Mouse (Mus musculus): ENCODE measurements around the gene Ldb1. TPM values are rescaled to one million over a fixed set of nuclear protein-coding genes. Genes with fewer than 3 reads are reported as not detected.

Gene Ldb1
- polyA plus RNA-seq, 1 experiment from 2014 or later, result 79.6 TPM

DNA sequence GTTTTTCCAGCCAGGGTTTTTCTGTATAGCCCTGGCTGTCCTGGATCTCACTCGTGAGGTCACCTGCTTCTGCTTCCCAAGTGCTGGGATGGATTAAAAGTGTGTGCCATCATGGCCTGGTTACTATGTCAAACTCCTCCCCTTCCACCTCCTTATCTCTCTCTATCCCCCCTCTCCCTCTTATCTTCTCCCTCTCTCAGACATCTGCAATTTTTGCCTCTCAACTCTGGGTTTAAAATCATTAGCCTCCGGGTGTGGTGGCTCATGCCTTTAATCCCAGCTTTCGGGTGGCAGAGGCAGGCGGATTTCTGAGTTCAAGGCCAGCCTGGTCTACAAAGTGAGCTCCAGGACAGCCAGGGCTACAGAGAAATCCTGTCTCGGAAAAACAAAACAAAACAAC, 29.3 kb upstream of the Ldb1 start:
- WGBS, result 96% methylated on average over 5 of the region's 5 CpGs
- ATAC-seq (ENCODE audit: low FRiP score, low TSS enrichment), result no peak
- H3K4me2 ChIP-seq (replicated peaks; ENCODE audit: low read depth, low read length), result no peak overlapping the region
- H3K36me3 ChIP-seq (ENCODE audit: control insufficient read depth, insufficient read depth, low read length), result peaks cover 59% of the 10 kb centered on the region
- H3K4me3 ChIP-seq (ENCODE audit: low read length), result no peak overlapping the region
- no peak overlapping the region for H3K27ac ChIP-seq (ENCODE audit: low read depth, low read length)
- H3K9ac ChIP-seq (ENCODE audit: low read depth, low read length), result no peak overlapping the region
- H3K4me1 ChIP-seq (ENCODE audit: control insufficient read depth, insufficient read depth, low read length), result peaks cover 12% of the 10 kb centered on the region
- H3K9me3 ChIP-seq (ENCODE audit: control insufficient read depth, low read length), result no peaks in the 10 kb centered on the region
- no peaks in the 10 kb centered on the region for H3K27me3 ChIP-seq (ENCODE audit: control insufficient read depth, insufficient read depth, low read length)

DNA sequence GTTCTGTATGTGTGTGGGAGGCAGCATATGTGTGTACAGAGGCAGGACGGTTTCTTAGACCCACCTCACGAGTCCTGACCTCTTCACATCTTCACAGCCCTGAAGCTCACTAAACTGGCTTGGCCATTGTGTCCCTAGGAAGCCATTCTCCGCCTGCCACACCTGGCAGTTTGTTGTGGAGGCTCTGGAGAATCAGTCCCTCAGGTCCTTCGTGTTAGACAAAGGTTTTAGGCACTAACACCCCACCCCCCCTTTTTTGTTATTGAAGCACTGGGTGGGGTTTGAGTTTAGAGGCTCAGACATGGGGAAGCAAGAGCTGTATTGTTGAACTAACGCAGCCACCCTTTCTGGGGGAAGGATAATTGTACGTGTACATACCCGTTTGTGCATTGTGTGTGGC, 28.3 kb upstream of the Ldb1 start:
- Histone ChIP-seq H3K4me3 (ENCODE audit: low read length) (no peak overlapping the region), H3K27ac (ENCODE audit: low read depth, low read length) (no peak overlapping the region), H3K9ac (ENCODE audit: low read depth, low read length) (no peak overlapping the region), H3K27me3 (ENCODE audit: control insufficient read depth, insufficient read depth, low read length) (no peaks in the 10 kb centered on the region), H3K9me3 (ENCODE audit: control insufficient read depth, low read length) (no peaks in the 10 kb centered on the region), H3K36me3 (ENCODE audit: control insufficient read depth, insufficient read depth, low read length) (peaks cover 57% of the 10 kb centered on the region), H3K4me1 (ENCODE audit: control insufficient read depth, insufficient read depth, low read length) (peaks cover 12% of the 10 kb centered on the region), H3K4me2 (replicated peaks; ENCODE audit: low read depth, low read length) (no peak overlapping the region)
- ATAC-seq (ENCODE audit: low FRiP score, low TSS enrichment), result no peak
- 93% methylated on average over 7 of the region's 7 CpGs for WGBS

DNA sequence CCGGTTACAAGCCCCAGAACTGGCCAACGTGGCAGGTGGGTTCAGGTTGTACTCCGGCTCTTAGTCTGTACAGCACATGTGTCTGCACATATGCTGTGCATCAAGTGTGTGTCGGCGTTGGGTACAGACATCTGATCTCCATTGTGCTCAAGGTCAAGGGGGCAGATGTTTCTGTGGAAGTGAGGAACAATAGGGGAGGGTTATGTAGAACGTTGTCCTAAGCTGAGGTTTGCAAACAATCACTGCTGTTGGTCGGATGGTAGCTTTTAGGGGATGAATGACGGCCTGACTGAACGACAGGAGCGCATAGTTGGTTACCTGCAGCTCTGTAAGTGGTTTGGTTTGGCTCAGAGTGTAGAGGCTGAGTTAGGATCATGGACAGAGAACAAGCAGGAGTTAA, 23.0 kb upstream of the Ldb1 start:
- WGBS, result 85% methylated on average over 10 of the region's 10 CpGs
- no peaks in the 10 kb centered on the region for H3K4me1 ChIP-seq (ENCODE audit: control insufficient read depth, insufficient read depth, low read length)
- no peak for ATAC-seq (ENCODE audit: low FRiP score, low TSS enrichment)
- H3K4me3 ChIP-seq (ENCODE audit: low read length), result no peak overlapping the region
- H3K4me2 ChIP-seq (replicated peaks; ENCODE audit: low read depth, low read length), result no peak overlapping the region
- H3K9me3 ChIP-seq (ENCODE audit: control insufficient read depth, low read length), result no peaks in the 10 kb centered on the region
- peaks cover 96% of the 10 kb centered on the region for H3K36me3 ChIP-seq (ENCODE audit: control insufficient read depth, insufficient read depth, low read length)
- H3K9ac ChIP-seq (ENCODE audit: low read depth, low read length), result no peak overlapping the region
- H3K27ac ChIP-seq (ENCODE audit: low read depth, low read length), result no peak overlapping the region
- no peaks in the 10 kb centered on the region for H3K27me3 ChIP-seq (ENCODE audit: control insufficient read depth, insufficient read depth, low read length)

DNA sequence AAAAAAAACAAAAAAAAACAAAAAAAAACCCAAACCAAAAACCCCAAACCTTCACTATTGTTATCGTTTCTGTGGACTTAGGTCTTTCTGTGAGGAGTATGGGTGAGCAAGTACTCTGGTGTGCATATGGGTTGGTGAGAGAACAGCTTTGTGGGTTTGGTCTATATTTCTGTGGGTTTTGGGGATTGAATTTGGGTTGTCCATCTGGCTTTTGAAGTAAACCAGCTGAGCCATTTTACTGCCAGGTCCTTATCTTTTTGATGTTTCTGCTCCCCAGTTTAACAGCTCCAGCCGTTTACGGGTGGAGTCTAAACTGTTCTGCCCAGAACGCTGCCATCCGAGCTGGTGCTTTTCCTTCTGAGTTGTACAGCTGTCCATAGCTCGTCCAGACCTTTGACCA, 15.8 kb upstream of the Ldb1 start:
- H3K36me3 ChIP-seq (ENCODE audit: control insufficient read depth, insufficient read depth, low read length), result peaks cover 51% of the 10 kb centered on the region
- WGBS, result 68% methylated on average over 6 of the region's 6 CpGs

DNA sequence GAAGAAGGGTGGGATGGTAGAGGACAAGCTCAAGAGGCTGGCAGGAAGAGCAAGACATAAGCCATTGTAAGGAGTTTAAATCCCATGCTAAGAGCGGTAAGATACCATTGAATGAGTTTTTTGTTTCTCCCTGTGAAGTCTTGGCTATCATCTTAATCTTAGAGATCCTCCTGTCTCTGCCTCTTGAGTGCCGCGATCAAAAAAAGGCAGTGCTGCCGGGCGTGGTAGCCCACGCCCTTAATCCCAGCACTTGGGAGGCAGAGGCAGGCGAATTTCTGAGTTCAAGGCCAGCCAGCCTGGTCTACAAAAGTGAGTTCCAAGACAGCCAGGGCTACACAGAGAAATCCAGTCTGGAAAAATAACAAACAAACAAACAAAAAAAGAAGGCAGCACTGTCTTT, 13.5 kb upstream of the Ldb1 start:
- Histone ChIP-seq H3K9me3 (ENCODE audit: control insufficient read depth, low read length) (no peaks in the 10 kb centered on the region), H3K27me3 (ENCODE audit: control insufficient read depth, insufficient read depth, low read length) (no peaks in the 10 kb centered on the region), H3K4me2 (replicated peaks; ENCODE audit: low read depth, low read length) (peak overlapping the region; percentile 80; the same call in 1 of the 2 replicates), H3K9ac (ENCODE audit: low read depth, low read length) (no peak overlapping the region), H3K36me3 (ENCODE audit: control insufficient read depth, insufficient read depth, low read length) (peaks cover 27% of the 10 kb centered on the region), H3K4me3 (ENCODE audit: low read length) (no peak overlapping the region), H3K27ac (ENCODE audit: low read depth, low read length) (no peak overlapping the region), H3K4me1 (ENCODE audit: control insufficient read depth, insufficient read depth, low read length) (peaks cover 9% of the 10 kb centered on the region; the same call in 1 of the 2 replicates)
- 97% methylated on average over 7 of the region's 7 CpGs for WGBS
- ATAC-seq (ENCODE audit: low FRiP score, low TSS enrichment), result no peak

More for the DNA sequence above, 15.8 kb upstream of the Ldb1 start:
- no peak overlapping the region for H3K4me2 ChIP-seq (replicated peaks; ENCODE audit: low read depth, low read length)
- H3K27ac ChIP-seq (ENCODE audit: low read depth, low read length), result no peak overlapping the region
- no peak for ATAC-seq (ENCODE audit: low FRiP score, low TSS enrichment)
- H3K4me1 ChIP-seq (ENCODE audit: control insufficient read depth, insufficient read depth, low read length), result peaks cover 9% of the 10 kb centered on the region; the same call in 1 of the 2 replicates
- no peak overlapping the region for H3K9ac ChIP-seq (ENCODE audit: low read depth, low read length)
- H3K9me3 ChIP-seq (ENCODE audit: control insufficient read depth, low read length), result no peaks in the 10 kb centered on the region
- H3K27me3 ChIP-seq (ENCODE audit: control insufficient read depth, insufficient read depth, low read length), result no peaks in the 10 kb centered on the region
- H3K4me3 ChIP-seq (ENCODE audit: low read length), result no peak overlapping the region

DNA sequence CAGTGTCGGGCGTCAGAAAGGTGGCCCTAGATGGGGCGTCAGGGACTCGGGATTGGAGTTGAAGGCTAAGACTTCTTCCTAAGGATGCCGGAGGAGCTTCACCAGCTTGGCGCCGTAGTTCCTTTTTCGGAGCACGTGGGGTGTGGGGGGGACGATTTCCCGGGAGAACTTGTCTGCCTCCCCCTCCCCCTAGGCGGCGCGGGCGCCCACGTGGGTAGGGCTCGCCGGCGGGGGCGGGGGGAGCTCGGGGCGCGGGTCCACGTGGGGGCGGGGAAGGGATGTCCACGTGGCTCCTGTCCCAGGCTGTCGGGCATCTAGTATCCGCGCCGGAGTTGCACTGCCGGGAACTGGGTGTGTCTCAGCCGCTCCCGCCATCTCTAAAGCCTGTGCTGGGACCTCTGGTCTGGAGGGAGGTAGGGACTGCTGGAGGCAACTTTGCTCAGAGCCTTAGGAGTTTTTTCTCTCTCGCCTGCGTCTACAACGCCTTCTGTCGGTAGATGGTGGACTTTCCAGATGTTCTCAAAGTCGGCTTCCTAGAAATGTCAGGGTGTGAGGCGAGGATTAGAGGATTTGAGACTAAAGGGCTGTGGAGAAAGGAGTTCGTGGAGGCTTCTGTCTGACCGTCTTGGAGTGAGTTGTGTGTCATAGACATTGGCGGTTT, 12.1 kb upstream of the Ldb1 start:
- Histone ChIP-seq H3K9ac (ENCODE audit: low read depth, low read length) (peak overlapping the region; percentile 74), H3K27ac (ENCODE audit: low read depth, low read length) (peak overlapping the region; percentile 88), H3K9me3 (ENCODE audit: control insufficient read depth, low read length) (no peaks in the 10 kb centered on the region), H3K36me3 (ENCODE audit: control insufficient read depth, insufficient read depth, low read length) (peaks cover 13% of the 10 kb centered on the region), H3K4me3 (ENCODE audit: low read length) (peak overlapping the region; percentile 72), H3K4me1 (ENCODE audit: control insufficient read depth, insufficient read depth, low read length) (peaks cover 9% of the 10 kb centered on the region; the same call in 1 of the 2 replicates), H3K27me3 (ENCODE audit: control insufficient read depth, insufficient read depth, low read length) (no peaks in the 10 kb centered on the region), H3K4me2 (replicated peaks; ENCODE audit: low read depth, low read length) (peak overlapping the region; percentile 80)
- peak; percentile 85 for ATAC-seq (ENCODE audit: low FRiP score, low TSS enrichment)
- 1% methylated on average over 28 of the region's 42 CpGs for WGBS

DNA sequence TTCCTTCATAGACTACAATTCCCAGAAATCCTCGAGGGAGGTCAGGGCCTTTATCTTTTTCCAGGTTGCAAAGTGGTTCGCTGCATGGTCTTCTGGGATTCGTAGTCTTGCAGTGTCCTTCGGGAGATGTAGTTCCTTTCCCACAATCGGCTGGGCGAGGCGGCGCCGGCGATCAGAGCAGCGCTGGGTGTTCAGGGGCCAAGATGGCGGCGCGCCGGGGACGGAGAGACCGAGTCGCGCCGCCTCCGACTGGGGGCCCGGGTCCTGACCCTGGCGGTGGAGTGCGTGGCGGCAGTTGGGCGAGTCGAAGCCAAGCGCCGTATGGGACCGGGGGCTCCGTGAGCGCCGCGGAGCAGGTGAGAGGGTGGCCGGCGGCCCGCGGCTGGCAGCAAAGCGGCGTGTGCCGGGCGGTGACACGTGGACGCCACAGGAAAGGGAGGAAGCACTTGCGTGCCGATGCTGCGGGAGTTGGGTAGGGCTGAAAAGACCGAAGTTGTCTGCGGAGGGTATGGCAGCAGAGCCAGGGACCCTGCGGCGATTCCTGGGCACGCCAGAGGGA, 11.5 kb upstream of the Ldb1 start:
- H3K27me3 ChIP-seq (ENCODE audit: control insufficient read depth, insufficient read depth, low read length), result no peaks in the 10 kb centered on the region
- peak; percentile 95 for ATAC-seq (ENCODE audit: low FRiP score, low TSS enrichment)
- peak overlapping the region; percentile 72 for H3K4me3 ChIP-seq (ENCODE audit: low read length)
- H3K27ac ChIP-seq (ENCODE audit: low read depth, low read length), result peak overlapping the region; percentile 88
- no peaks in the 10 kb centered on the region for H3K9me3 ChIP-seq (ENCODE audit: control insufficient read depth, low read length)
- peak overlapping the region; percentile 74 for H3K9ac ChIP-seq (ENCODE audit: low read depth, low read length)
- under 1% methylated on average over 52 of the region's 52 CpGs for WGBS
- peak overlapping the region; percentile 80 for H3K4me2 ChIP-seq (replicated peaks; ENCODE audit: low read depth, low read length)
- peaks cover 9% of the 10 kb centered on the region; the same call in 1 of the 2 replicates for H3K4me1 ChIP-seq (ENCODE audit: control insufficient read depth, insufficient read depth, low read length)
- H3K36me3 ChIP-seq (ENCODE audit: control insufficient read depth, insufficient read depth, low read length), result peaks cover 7% of the 10 kb centered on the region

DNA sequence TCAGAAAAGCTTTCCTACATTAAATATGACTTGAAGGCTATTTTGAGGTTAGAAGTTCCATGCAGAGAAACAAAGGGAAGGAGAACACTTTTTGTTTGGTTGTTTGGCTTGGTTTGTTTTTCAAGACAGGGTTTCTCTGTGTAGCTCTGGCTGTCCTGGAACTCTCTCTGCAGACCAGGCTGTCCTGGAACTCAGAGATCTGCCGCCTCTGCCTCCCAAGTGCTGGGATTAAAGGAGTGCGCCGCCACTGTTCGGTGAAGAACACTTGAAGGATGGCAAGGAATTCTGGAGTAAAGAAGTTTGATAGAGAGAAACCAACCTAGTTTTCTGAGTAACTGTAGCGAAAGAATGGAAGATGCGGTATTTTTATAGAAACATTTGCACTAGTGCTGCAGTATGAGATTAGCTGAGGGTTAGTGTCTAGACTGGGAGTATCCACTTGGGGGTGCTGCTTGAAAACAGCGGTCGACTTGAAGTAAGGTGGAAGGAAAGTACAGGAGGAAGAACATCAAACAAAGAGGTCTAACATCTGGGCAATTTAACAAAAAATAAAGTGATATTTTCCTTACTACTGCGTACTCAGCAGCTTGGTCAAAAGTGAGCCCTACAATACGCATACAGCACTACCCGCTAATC, 10.9 kb upstream of the Ldb1 start:
- H3K4me2 ChIP-seq (replicated peaks; ENCODE audit: low read depth, low read length), result peak overlapping the region; percentile 29
- ATAC-seq (ENCODE audit: low FRiP score, low TSS enrichment), result peak; percentile 65; the same call in 1 of the 2 replicates
- peak overlapping the region; percentile 72 for H3K4me3 ChIP-seq (ENCODE audit: low read length)
- peaks cover 4% of the 10 kb centered on the region; the same call in 1 of the 2 replicates for H3K36me3 ChIP-seq (ENCODE audit: control insufficient read depth, insufficient read depth, low read length)
- H3K27me3 ChIP-seq (ENCODE audit: control insufficient read depth, insufficient read depth, low read length), result no peaks in the 10 kb centered on the region
- no peak overlapping the region for H3K9ac ChIP-seq (ENCODE audit: low read depth, low read length)
- peaks cover 9% of the 10 kb centered on the region; the same call in 1 of the 2 replicates for H3K4me1 ChIP-seq (ENCODE audit: control insufficient read depth, insufficient read depth, low read length)
- 3% methylated on average over 11 of the region's 11 CpGs for WGBS
- H3K27ac ChIP-seq (ENCODE audit: low read depth, low read length), result no peak overlapping the region
- H3K9me3 ChIP-seq (ENCODE audit: control insufficient read depth, low read length), result no peaks in the 10 kb centered on the region

DNA sequence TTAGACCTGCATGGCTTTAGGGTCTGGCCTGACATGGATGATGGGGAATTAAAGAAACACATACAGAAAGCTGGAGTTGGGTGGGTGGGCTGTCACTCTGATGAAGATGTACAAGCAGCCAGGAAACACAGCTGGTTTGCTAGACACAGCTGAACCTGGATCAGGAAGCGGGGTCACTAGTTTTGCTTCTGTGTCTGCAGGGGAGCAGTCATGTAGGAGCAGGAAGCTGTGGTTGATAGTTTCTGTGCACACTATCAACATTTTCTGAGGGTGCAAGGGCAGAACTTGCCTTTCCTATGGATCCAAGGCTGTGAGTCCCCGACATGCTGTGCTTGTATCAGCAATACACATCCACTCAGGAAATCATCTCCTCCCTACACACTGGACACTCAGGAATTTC, 5.4 kb upstream of the Ldb1 start:
- WGBS, result 71% methylated on average over 2 of the region's 2 CpGs
- no peaks in the 10 kb centered on the region for H3K27me3 ChIP-seq (ENCODE audit: control insufficient read depth, insufficient read depth, low read length)
- H3K4me3 ChIP-seq (ENCODE audit: low read length), result no peak overlapping the region
- no peak for ATAC-seq (ENCODE audit: low FRiP score, low TSS enrichment)
- peaks cover 12% of the 10 kb centered on the region; the same call in 1 of the 2 replicates for H3K4me1 ChIP-seq (ENCODE audit: control insufficient read depth, insufficient read depth, low read length)
- no peak overlapping the region for H3K27ac ChIP-seq (ENCODE audit: low read depth, low read length)
- no peak overlapping the region for H3K4me2 ChIP-seq (replicated peaks; ENCODE audit: low read depth, low read length)
- H3K9ac ChIP-seq (ENCODE audit: low read depth, low read length), result no peak overlapping the region
- H3K9me3 ChIP-seq (ENCODE audit: control insufficient read depth, low read length), result no peaks in the 10 kb centered on the region
- H3K36me3 ChIP-seq (ENCODE audit: control insufficient read depth, insufficient read depth, low read length), result no peaks in the 10 kb centered on the region

All from kidney, embryonic 14.5 days (tissue).